Mouse (Mus musculus) small intestine, adult 2 months (tissue): ENCODE data around the gene Gm43720.

Experiments
- CTCF ChIP-seq: fragments of 200-500 bp; IDR thresholded peaks from 2 replicates; pipeline ENCODE4 v1.5.1; 2012; ENCODE audit warnings: low read depth, mild to moderate bottlenecking, control low read depth, inconsistent platforms, low read length, moderate library complexity, mixed read lengths; ENCODE audit not compliant: insufficient replicate concordance, insufficient read length; ENCODE audit errors: extremely low read depth
- POLR2A ChIP-seq: fragments of 200-500 bp; IDR thresholded peaks from 2 replicates; pipeline ENCODE4 v1.6.1; 2012; ENCODE audit warnings: low read depth, mild to moderate bottlenecking, control low read depth, inconsistent platforms, low read length, moderate library complexity

DNA sequence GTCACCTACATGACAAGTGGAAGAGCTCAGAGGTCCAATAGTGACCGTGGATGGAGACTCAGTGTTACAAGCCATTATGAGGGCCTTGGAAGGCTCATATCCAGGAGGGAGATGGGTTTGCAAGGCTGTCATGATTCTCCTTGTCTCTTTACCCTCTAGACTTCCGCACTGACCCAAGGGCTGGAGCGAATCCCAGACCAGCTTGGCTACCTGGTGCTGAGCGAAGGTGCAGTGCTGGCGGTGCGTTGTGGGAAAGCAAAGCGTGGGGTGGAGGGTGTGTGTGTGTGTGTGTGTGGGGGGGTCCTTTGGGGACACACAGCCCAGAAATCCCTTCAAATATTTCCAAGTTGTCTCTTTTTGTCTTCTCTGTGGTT, 23.7 kb downstream of the Gm43720 start:
- TF ChIP-seq POLR2A (no peak), CTCF (no peak)
